Mouse (Mus musculus) urinary bladder, postnatal 10 days (tissue): ENCODE results near the gene Tns1.

Source experiments
- DNase-seq: peaks from one replicate; pipeline ENCODE4 v3.0.0; 2022; ENCODE audit warnings: low spot score

Tns1 gene

DNA sequence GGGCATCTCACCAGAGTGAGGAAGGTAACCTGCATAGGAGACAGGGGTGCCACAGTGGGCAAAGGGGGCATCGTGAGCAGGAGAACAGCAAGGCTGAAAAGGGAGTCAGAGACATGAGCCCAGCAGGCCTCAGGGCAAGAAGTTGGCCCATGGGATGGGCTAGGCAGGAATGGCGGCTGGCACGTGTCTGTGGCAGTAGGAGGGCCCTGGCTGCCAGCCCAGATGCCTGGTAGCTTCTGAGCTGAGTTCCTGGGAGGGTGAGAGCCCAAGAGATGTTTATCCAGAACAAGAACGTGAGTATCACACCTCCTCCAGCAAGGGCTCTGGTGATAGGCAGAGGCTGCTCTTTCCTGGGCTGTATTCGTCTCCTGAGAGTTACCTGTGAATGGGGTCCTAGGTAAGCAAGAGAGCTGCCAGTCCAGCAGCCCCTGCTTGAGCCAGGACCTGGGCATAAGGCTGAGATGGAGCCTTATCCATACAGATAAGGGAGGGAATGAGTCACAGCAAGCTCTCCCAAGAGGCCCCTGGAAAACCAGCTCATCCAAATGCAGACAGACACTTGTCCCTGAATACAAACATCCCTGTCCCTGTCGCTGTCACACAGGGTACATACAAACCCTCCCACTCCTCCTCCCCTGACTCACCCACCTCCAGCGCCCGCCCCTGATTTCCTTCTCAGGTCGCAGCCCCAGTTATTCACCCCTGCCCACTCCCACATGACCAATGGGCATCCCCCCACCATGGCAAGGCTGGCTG is 2.2 kb downstream of the Tns1 start:
- DNase-seq, result no peak

DNA sequence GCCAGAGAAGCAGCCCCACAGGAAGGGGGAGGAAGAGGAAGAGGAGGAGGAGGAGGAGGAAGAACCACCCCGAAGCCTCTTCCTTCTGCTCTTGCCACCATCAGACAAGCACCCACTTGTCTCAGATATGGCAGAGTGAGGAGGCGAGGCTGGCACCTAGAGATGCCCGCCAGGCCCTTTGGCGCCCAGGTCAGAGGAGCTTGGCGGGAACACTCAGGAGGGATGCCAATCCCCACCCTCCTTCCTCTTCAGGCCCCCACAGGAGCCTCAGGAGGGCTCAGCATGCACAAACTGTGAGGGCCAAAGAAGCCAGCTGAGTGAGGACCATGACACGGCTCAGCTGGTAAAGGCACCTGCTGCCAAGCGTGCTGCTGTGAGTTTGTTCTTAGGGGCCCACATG is 3.1 kb downstream of the Tns1 start:
- DNase-seq, result no peak

DNA sequence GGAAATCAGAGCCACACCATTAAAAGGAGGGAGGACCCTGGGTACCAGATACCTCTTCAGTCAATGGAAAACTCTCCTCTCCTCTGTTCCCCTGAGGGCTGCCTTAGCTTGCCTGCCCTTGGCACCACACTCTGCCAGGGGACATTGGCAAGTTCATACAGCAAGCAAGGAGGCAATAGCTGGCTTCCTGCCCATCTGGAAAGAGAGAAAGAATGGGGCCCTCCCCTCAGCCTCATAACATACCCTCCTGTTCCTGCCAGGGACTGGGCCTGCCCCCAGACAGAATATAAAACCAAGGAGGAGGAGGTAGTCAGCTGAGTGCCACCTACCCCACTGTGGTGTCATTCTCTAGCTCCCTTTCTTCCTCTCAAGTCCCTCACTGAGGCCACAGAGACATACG is 5.1 kb downstream of the Tns1 start:
- no peak for DNase-seq

DNA sequence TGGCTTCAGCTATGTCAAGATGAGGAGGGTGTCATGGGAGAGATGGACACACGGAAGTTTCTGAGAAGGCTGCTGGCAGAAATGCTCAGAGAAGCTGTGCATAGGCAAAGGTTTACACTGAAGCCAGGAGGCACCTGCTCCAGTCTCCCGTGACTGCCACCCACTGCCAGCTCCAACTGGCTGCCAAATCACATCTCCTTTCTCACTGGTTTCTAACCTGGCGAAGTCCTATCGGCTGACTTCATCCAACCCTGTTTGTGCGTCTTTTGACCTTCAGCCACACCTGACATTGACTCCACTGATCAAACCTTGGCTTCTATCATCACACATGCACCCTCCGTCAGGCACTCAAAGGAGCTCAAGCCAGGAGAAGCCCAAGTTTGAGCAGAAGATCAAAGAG is 6.4 kb downstream of the Tns1 start:
- no peak for DNase-seq

DNA sequence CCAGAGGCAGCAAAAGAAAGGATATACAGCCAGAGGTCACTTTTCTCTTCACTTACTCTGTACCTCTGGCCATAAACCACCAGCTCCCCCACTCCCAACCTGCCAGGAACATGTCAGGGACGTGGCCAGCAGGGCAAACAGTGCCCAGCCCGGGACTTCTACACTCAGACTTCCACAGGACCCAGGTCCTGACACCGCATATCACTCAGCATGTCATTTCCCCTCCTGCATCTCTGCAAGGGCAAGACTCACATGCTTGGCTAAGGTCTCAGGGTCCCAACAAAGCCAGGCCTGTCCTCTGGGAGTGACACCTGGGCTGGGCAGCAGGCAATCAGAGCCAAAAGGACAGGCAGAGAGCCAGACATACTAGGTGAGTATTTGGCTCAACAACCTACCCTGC is 11.2 kb downstream of the Tns1 start:
- DNase-seq, result no peak

DNA sequence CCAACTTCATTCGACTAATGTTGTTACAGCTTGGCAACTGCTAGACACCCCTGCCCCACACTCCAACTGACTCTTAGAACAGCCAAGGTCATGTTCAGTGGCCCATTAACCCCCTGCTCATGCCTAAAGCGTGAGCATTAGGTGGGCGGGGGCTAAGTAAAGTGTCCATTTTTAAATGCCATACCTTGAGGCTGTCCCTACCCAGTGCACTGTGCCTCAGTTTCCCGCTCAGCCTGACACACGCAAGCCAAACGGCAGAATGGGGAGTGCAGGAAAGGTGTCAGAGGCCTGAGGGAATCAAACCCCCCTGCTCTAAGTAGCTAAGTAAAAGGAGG is 12.6 kb downstream of the Tns1 start:
- DNase-seq, result no peak

DNA sequence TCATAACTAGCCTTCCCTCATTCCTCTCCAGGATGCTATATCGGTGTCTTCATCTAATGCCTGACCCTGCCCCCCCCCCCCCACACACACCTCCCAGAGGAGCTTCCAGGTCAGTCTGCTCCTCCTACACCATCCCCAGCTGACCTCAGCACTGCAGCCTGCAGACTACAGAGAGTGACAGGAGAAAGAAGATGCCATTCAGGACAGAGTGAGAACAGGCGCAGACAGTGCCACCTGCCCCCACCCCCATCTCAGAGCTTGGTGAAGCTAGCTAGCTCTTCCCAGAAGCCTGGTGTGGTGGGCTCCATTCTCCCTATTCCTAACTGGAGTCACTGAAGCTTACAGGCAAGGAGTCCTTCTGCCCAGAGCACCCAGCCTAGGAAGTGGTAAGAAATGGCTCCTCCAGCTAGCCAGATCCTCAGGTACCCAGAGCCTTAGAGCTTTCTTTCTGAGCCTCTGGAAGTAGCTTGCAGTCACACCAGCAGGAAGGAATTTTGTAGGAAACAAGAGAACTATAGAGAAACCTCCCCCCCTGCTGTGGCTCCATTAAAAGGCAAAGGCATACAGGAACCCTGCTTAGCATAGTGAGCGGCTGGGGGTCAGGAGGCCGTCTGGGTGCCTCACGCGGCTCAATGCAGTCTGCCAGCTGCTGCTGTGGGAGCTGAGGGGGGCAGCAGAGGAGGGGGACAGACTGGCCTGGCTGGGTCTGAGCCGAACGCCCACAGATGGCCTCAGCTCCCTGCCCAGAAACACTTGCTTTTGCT is 13.1 kb downstream of the Tns1 start:
- DNase-seq, result no peak

DNA sequence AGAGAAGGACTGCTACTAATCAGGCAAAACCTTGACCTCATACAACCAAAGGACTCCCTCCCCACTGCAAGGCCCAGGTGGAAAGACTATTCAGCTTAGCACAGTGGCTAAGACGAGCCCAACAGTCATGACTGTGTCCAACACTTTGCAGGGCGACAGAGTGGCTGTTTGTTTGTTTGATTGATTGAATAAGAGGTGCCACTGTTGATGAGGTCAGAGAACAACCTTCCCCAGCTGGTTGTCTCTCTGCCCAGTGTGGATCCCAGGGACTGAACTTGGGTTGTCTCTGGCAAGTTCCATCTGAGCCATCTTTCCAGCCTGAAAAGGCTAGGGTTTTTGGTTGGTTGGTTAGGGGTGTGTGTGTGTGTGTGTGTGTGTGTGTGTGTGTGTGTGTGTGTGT is 14.6 kb downstream of the Tns1 start:
- no peak for DNase-seq

DNA sequence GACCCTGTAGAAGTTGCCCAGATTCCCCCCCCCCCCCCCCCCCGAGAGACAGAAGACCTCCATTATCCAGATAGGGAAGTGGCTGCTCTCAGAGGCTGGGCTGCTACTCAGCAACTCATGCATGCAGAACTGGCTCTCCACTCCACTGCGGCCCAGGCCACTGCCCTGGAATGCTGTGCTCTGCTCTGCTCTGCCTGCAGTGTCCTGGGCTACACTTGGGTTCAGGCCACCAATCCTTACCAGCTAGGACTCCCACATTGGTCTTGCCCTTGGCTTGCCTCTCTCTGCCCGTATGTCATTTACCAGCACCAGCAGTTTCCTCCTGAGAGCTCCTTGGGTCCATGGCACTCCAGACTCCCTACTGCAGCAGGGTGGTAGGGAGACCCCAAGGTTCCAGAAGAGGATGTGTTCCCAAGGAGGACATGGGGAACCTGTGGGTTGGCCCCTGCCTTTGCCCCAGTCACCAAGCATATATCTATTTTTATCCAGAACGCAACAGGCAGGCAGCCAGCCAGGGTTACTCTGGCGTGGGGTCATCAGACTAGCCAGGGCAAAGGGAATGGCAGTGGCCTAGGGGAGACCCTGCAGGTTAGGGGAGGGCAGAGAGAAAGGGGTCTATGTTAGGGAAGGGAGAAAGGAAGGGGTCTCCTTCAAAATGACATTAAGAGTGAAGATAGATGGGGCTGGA is 16.2 kb downstream of the Tns1 start:
- DNase-seq, result no peak

DNA sequence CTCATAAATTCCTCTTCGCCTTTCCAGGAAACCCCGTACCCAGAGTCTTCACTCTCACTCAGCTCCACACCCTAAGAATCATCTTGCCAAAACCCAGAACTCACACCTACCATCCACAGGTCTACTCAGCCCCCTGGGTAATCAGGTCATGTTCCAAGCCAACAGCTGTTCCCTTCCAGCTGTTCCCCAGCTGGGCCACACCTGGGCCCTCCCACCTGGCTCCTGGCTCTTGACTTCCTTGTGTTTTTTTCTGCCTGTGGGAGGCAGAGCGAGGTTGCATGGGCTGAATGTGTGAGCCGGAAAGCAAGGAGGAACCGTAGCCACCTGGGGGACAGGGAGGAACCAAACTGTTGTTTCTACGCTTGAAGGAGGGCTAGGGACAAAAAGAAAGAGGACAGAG is 18.0 kb downstream of the Tns1 start:
- no peak for DNase-seq

DNA sequence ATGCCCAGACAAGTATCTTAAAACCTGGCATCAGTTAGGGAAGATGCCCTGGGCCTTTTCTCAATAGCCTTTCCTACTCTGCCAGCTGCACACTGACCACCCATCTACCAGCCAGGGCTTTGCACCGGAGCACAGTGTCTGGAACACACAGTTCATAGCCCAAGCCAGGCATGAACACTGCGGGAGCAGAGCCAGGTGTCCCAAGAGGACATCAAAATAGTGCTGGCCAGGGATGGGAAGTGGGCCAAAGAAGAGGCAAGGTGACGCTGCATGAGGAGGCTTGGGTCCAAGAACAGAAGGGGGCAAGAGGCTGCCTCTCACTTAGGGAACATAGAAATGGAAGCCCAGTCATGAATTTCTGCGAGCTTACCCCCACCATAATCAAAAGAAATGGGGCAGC is 18.6 kb downstream of the Tns1 start:
- DNase-seq, result no peak

DNA sequence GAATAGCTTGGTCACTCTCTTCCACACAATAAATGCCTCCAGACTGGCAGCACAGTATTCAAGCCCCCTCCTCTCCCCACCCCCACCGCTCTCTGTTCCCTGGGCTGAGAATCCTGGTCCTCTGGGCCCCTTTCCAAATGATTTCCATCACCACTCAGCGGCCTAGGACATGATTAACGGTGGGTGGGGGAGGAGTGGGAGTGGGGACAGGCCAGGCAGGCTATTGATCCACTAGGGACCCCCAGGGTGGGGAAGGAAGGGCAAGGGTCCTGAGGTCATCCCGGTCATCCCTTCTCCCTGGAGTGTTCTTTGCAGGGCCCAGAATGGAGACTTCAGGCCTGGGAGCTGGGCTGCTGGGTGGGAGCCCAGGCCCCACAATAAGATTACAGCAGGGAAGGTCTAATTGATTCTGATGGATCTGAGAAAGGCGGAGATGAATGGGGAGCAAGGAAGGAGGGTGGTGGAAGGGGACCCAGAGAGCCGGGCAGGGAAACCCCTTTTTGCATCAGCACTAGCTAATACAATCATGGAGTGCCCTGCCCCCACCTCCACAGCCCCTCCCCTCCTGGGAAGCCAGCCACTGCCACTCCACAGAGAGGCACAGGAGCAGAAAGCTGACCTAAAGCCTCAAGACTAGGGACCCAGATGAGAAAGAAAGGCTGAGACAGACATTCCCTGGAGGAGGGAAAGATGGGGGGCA is 20.4 kb downstream of the Tns1 start:
- DNase-seq, result no peak

DNA sequence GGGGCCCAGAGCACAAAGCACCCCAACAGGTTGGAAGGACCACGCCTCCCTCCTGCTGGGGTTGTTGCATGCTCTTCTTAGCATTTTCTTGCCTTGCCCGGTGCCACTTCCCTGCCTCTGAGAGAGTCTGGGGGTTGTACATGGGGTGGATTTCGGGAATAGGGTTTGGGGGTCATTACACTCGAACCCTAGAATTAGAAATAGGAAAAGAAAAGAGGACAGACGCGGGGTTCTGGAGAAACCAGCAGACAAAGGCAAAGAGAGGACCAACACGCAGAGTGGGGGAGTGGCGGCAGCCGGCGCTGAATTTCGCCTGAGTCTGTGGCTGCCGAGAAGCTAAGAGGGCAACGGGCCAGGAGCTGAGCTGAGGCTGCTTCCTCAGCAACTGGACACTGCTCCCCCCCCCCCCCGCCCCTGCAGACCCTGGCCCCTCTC is 25.2 kb downstream of the Tns1 start:
- DNase-seq, result no peak

DNA sequence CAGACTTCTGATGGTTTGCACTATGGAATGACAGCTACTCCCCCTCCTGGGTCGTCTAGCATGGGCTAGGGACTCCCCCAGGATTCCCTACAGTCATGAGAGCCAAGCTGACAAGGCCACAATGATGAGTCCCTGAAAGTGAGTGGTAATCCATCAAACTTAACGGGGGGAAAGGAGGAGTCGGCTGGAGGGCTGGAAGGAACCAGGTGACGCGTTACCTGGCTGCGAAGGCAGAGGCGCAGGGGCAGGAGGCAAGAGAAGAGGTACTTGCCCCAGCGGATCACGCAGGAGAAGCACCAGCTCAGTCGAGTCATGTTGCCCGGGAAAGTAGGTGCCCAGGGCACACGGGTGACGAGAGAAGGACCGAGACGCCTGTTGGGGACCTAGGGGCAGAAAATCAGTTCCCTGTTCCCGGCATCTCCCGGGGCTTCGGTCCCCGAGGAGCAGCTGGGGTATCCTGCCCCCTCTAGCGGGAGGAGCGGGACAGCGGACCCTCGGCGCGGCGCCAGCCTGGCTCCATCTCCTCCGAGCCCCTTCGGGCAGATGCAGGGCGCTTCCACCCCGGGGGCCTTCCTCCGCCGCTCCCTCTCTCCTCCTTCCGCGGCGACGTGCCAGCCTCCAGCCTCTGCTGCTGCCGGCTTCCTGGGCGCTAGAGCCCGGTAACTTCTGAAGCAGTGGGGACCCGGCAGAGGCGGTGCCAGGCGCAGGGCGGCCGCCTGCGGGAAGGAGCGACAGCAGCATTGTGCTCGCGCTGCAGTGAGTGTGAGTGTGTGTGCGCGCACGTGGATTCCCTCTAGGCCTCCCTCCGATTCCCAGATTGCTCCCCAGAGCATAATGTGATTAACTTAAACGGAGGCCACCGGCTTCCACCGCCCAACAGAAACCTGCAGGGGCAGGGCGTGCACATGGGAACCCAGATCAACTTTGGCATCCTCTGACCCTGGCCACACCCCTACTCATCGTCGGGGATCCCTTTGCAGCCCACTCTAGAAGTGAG is 25.9 kb downstream of the Tns1 start:
- no peak for DNase-seq

DNA sequence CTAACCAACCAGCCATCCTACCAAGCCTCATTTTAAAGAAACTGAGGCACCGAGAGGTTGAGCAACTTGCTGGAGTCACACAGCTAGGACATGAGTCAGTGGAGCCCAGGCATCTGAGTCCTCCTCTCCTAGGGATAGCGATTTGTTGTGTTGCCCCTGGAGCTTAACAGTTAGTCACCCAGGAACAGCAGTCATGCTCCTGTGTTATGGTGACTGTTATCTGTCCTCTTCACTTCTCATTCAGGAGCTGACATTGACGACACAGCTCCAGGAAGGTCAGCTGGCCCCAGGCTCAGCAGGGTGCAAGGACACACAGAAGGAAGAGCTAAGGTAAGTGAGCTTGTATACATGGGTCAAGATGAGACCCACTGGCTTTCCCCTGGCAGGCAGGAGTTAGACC is 28.5 kb downstream of the Tns1 start:
- no peak for DNase-seq

DNA sequence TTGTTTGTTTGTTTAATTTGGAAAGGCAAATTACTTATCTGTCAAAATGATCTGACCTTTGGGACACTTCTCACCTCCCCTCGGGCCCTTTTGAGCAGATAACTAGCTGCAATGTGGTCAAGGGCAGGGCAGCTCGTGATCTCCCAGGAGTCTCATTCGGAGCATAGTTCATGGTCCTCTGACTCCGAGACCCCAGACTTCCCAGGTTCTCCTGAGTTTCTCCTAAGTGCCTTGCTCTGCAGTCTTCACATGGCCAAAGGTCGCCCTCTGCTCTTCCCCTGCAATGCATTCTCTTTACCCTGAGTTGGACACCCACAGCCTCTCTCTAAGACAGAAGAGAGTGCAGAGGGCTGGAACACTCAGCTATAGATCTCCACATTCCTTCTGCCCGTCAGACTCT is 29.0 kb downstream of the Tns1 start:
- DNase-seq, result no peak

DNA sequence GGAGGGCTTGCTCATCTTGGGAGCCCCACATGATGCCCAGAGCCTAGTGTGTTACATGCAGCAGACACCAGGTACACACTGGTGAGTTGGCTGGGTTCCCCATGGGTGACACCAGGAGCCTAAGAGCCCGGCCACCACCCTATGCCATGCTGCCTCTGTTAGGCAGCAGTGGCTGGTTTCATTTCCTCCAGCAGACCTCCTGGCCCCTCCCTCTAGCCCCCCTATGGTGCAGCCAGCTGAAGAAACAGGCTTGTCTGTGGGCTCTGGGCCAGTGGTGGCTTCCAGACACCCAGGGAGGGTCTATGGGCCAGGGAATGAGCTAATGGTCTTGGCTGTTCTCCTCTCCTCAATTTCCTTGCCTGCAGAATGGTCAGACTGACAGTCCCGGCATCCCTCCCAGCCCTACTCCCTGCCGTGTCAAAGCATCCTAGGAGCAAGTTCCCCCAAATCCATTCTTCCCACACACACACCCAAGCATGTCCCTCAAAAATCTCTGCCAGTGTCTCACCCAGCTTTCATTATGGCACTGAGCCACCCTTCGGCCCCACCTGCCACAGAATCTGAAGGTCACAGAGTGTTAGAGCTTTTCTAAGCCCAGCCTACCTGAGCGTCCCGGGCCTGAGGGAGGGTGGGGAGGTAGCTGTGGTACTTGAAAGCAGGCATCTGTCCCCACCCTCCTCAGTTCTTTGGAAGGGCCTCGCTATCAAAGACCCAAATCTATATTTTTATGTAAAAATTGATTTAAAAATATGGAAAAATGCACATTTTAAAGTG is 29.6 kb downstream of the Tns1 start:
- no peak for DNase-seq

DNA sequence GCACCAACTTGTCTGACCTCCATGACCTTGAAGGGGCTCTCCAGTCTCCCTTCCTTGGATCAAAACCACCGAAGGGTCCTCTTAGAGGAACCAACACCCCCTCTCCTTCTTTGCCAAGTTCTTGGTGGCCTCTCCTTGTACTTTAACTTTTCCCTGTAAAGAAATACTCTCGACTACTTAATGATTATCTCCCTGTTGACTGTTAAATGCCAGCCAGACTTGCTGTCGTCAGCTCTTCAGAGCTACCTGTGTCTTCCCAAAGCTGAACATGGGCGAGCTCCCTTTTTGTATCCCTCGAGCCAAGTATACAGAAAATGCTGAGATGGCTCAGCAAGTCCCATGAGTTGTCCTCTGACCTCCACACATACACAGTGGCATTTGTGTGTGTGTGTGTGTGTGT is 30.8 kb downstream of the Tns1 start:
- DNase-seq, result no peak

DNA sequence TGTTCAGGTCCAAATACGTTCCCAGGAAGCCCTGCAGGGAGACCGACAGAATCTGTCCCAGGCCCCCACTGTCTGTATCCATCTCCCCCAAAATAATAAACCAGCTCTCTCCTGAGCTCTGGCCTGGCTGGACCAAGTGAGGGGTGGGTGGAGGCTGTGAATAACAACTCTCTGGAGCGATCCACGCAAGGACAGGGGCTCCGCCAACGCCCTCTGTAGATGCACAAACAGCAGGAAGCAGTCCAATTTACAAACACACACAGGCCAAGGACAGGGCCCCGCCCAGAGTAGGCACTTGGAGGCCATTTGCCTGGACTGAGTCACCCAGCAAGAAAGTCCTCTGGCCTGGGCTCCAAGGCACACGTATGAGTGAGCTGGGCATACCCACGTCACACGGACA is 32.0 kb downstream of the Tns1 start:
- DNase-seq, result no peak

DNA sequence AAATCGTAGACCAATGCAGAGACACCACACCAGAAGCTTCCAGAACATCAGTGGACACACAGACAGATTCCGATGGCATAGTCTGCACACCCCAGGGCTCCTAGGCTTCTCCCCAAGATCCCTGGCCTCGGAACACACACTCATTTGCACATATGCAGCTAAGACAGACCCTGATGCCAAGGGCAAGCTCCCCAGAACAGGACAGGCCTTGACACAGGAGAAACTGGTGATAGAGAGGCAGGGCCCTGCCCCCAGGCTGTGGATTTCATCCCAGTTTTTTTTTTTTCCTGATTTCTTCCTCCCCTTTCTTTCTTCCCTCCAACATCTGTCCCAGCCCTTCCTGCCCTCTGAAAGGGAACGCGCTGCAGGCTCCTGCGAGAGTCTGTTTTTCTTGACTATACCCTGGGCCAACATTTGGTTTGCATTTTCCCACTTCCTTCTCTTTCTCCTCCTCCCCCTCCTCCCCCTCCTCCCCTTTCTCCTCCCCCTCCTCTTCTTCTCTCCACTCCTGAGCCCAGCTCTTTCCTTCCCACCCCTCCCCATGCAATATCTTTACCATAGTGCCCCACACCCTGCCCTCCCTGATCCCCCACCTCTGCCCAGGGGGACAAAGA is 32.5 kb downstream of the Tns1 start:
- no peak for DNase-seq
